Mouse (Mus musculus): ENCODE measurements around the gene Iqschfp. TPM values are rescaled to one million over a fixed set of nuclear protein-coding genes. Genes with fewer than 3 reads are reported as not detected.

The Iqschfp gene
- polyA plus RNA-seq, 1 experiment, result not detected

DNA sequence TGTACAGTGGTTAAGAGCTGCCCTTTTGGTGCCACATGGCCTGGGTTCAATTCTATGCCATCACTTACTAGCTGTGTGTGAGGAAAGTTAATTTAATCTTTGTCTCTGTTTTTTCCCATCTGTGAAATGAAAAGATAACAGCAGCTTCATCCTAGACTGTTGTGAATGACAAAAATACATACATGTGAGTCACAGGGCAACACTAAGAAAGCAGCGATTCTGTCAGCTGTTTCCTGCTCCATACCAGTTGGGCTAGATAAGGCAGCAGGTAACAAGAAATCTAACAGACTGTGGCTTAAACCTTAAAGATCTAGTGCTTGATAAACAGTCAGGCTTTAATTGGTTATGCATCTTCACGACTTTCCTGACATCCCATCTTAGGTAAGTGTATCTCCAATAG lies 297.1 kb downstream of the Iqschfp start:
- Histone ChIP-seq H3K4me1 (ENCODE audit: control insufficient read depth, insufficient read depth, insufficient read length, low read length) (no peaks in the 10 kb centered on the region), H3K27ac (replicated peaks; ENCODE audit: low read depth, low read length) (no peak overlapping the region), H3K4me3 (ENCODE audit: insufficient read depth, low read depth, low read length) (no peak overlapping the region)

- Histone ChIP-seq H3K27ac (replicated peaks; ENCODE audit: low read depth, low read length) (no peak overlapping the region), H3K4me1 (ENCODE audit: control insufficient read depth, insufficient read depth, insufficient read length, low read length) (no peaks in the 10 kb centered on the region), H3K4me3 (ENCODE audit: insufficient read depth, low read depth, low read length) (no peak overlapping the region)
These were observed 304.9 kb downstream of the Iqschfp start for GRCm38 (mm10) chr3:68196933-68197332.

GRCm38 (mm10) chr3:68201214-68201613 lies 309.2 kb downstream of the Iqschfp start:
- Histone ChIP-seq H3K4me1 (ENCODE audit: control insufficient read depth, insufficient read depth, insufficient read length, low read length) (no peaks in the 10 kb centered on the region), H3K27ac (replicated peaks; ENCODE audit: low read depth, low read length) (no peak overlapping the region), H3K4me3 (ENCODE audit: insufficient read depth, low read depth, low read length) (no peak overlapping the region)

DNA sequence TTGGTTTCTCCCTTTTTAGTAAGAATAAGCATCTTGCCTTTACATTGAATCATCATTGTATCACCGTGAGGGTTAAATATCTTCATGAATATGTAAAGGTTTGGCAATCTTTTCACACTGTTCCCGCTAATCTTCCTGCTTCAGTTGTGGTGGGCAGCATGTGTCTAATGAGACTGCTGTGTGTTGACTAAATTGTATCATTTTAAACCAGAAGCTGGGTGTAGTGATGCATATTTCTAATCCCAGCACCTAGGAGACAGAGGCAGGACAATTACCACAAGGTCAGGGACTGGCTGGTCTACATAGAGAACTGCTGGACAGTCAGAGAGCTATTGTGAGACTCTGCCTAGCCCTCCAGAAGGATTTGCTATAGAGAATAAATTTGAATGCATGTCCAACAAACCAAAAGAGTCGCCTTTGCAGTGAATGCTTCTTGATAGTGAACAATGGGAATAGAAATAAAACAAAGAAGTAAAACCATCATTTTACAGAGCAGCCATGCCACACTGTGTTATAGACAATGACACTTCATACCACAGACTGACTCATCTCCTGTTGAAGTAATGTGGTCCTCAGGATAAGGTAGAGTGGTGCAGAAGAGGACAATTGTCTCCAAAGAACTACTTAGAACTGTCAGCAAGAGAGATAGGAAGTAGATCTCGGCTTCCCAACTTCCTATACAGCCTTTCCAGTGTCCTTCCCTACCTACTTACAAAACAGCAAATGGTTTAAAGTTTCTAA lies 310.3 kb downstream of the Iqschfp start:
- Histone ChIP-seq H3K4me3 (ENCODE audit: insufficient read depth, low read depth, low read length) (no peak overlapping the region), H3K4me1 (ENCODE audit: control insufficient read depth, insufficient read depth, insufficient read length, low read length) (no peaks in the 10 kb centered on the region)

DNA sequence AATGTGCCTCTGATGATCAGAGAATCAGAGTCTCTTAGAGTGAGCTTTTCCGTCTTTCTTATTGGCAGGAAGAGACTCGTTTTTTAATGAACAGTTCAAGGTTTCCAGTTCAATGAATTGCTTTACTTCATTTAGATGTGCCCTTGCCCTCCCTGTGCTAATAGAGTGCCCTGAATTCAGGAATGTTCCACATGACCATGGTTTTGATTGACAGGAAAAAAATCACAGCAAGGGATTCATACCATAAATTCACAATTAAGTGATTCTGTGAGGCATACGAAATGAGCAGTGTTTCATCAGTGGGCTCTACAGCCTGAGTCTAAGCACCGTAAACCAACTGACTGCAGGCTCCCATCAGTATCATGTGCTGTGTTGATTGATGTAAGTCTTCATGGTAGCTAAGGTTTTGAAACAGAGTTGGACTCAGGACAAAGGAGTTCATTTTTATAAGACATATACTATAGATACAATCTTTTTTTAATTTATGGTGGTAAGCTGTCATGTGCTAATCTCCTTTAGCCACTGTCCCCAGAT lies 312.0 kb downstream of the Iqschfp start:
- Histone ChIP-seq H3K27ac (replicated peaks; ENCODE audit: low read depth, low read length) (no peak overlapping the region), H3K4me3 (ENCODE audit: insufficient read depth, low read depth, low read length) (no peak overlapping the region)

More for the DNA sequence above, 310.3 kb downstream of the Iqschfp start:
- no peak overlapping the region for H3K27ac ChIP-seq (replicated peaks; ENCODE audit: low read depth, low read length)

DNA sequence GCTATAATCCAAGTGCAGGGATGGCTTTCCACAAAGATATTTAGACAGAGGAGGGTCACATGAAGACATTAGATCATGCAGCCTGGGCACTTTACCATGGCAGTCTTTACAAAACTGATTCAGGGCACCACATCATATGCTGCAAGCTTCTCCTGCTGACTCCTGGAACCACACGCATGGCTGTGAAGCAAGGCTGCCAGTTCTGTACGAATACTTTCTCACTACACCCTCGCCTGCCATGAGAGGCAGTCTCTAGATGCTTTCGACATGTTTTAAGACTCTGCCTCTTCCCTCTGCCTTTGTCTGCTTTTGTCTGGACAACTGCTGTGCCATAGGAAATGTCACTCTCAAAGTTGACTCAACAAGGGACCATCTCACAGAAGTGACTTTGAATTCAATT lies 318.4 kb downstream of the Iqschfp start:
- Histone ChIP-seq H3K27ac (replicated peaks; ENCODE audit: low read depth, low read length) (no peak overlapping the region), H3K4me3 (ENCODE audit: insufficient read depth, low read depth, low read length) (no peak overlapping the region)

More for the DNA sequence above, 312.0 kb downstream of the Iqschfp start:
- H3K4me1 ChIP-seq (ENCODE audit: control insufficient read depth, insufficient read depth, insufficient read length, low read length), result no peaks in the 10 kb centered on the region

GRCm38 (mm10) chr3:68221452-68221851 lies 329.4 kb downstream of the Iqschfp start:
- Histone ChIP-seq H3K4me1 (ENCODE audit: control insufficient read depth, insufficient read depth, insufficient read length, low read length) (no peaks in the 10 kb centered on the region), H3K27ac (replicated peaks; ENCODE audit: low read depth, low read length) (no peak overlapping the region), H3K4me3 (ENCODE audit: insufficient read depth, low read depth, low read length) (no peak overlapping the region)

More for the DNA sequence above, 318.4 kb downstream of the Iqschfp start:
- H3K4me1 ChIP-seq (ENCODE audit: control insufficient read depth, insufficient read depth, insufficient read length, low read length), result no peaks in the 10 kb centered on the region

GRCm38 (mm10) chr3:68239887-68240286 lies 347.9 kb downstream of the Iqschfp start:
- no peak overlapping the region for H3K4me3 ChIP-seq (ENCODE audit: insufficient read depth, low read depth, low read length)
- H3K27ac ChIP-seq (replicated peaks; ENCODE audit: low read depth, low read length), result no peak overlapping the region
- H3K4me1 ChIP-seq (ENCODE audit: control insufficient read depth, insufficient read depth, insufficient read length, low read length), result no peaks in the 10 kb centered on the region

- Histone ChIP-seq H3K27ac (replicated peaks; ENCODE audit: low read depth, low read length) (no peak overlapping the region), H3K4me3 (ENCODE audit: insufficient read depth, low read depth, low read length) (no peak overlapping the region)
These were observed 351.2 kb downstream of the Iqschfp start for GRCm38 (mm10) chr3:68243239-68243638.

GRCm38 (mm10) chr3:68246154-68246553 lies 354.1 kb downstream of the Iqschfp start:
- H3K27ac ChIP-seq (replicated peaks; ENCODE audit: low read depth, low read length), result no peak overlapping the region
- H3K4me1 ChIP-seq (ENCODE audit: control insufficient read depth, insufficient read depth, insufficient read length, low read length), result no peaks in the 10 kb centered on the region
- no peak overlapping the region for H3K4me3 ChIP-seq (ENCODE audit: insufficient read depth, low read depth, low read length)

More at GRCm38 (mm10) chr3:68243239-68243638, 351.2 kb downstream of the Iqschfp start:
- H3K4me1 ChIP-seq (ENCODE audit: control insufficient read depth, insufficient read depth, insufficient read length, low read length), result no peaks in the 10 kb centered on the region

- H3K4me3 ChIP-seq (ENCODE audit: insufficient read depth, low read depth, low read length), result no peak overlapping the region
- no peak overlapping the region for H3K27ac ChIP-seq (replicated peaks; ENCODE audit: low read depth, low read length)
- H3K4me1 ChIP-seq (ENCODE audit: control insufficient read depth, insufficient read depth, insufficient read length, low read length), result no peaks in the 10 kb centered on the region
These were observed 358.6 kb downstream of the Iqschfp start for GRCm38 (mm10) chr3:68250589-68250988.

DNA sequence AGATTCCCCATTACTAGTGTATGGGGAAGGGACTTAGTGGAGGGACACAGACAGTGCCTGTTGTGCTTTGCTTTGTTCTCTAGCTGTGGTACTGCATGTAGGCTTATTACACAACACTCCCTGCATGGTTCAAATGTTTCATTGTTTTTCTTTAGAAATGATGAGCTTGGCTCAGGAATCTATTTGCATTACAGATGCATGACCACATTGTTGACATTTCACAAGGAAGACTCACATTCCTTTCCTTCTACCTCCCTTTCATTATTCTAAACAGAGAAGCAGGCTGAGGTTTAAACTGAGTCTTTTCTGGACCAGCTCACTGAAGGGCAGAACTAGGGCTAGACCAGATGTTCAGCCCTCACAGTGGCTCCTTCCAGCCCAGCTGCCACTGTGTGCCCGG lies 360.3 kb downstream of the Iqschfp start:
- H3K4me3 ChIP-seq (ENCODE audit: insufficient read depth, low read depth, low read length), result no peak overlapping the region
- H3K27ac ChIP-seq (replicated peaks; ENCODE audit: low read depth, low read length), result no peak overlapping the region
- H3K4me1 ChIP-seq (ENCODE audit: control insufficient read depth, insufficient read depth, insufficient read length, low read length), result no peaks in the 10 kb centered on the region

DNA sequence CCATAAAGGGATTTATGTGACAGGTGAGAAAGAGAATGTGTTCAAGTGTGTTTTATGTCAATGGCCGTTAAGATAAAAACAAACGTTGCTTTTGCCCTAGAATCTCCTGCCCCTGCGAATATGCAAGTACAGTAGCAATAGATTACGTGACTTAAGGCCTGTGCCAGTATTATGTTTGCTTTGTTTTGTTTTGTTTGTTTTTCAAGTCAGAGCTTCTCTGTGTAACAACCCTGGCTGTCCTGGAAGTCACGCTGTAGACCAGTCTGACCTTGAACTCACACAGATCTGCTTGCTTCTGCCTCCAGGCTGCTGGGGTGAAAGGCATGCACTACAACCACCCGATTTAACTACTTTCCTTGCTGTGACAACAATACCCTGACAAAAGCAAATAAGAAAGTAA lies 370.3 kb downstream of the Iqschfp start:
- no peak overlapping the region for H3K27ac ChIP-seq (replicated peaks; ENCODE audit: low read depth, low read length)
- no peak overlapping the region for H3K4me3 ChIP-seq (ENCODE audit: insufficient read depth, low read depth, low read length)

GRCm38 (mm10) chr3:68267905-68268304 lies 375.9 kb downstream of the Iqschfp start:
- Histone ChIP-seq H3K4me3 (ENCODE audit: insufficient read depth, low read depth, low read length) (no peak overlapping the region), H3K4me1 (ENCODE audit: control insufficient read depth, insufficient read depth, insufficient read length, low read length) (no peaks in the 10 kb centered on the region)

More for the DNA sequence above, 370.3 kb downstream of the Iqschfp start:
- H3K4me1 ChIP-seq (ENCODE audit: control insufficient read depth, insufficient read depth, insufficient read length, low read length), result no peaks in the 10 kb centered on the region

DNA sequence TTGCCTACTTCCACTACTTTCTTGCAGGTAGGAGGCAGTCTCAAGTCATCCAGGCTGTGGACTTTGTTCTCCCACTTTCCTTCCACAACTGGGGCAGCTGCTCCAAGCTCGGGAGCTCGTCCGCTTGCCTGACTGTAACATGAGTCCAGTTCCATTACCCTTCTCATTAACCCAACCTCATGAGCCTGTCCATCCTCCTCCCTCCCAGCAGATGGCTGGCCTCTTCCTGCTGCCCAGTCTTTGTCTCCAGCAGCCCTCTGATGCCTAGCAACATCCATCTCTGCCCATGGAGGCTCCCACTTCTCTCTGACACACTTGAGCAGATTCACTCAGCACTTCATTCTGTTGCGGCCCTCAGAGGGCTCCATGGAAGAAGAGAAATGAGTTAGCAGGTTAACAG lies 377.2 kb downstream of the Iqschfp start:
- H3K27ac ChIP-seq (replicated peaks; ENCODE audit: low read depth, low read length), result no peak overlapping the region
- H3K4me1 ChIP-seq (ENCODE audit: control insufficient read depth, insufficient read depth, insufficient read length, low read length), result no peaks in the 10 kb centered on the region
- H3K4me3 ChIP-seq (ENCODE audit: insufficient read depth, low read depth, low read length), result no peak overlapping the region

More at GRCm38 (mm10) chr3:68267905-68268304, 375.9 kb downstream of the Iqschfp start:
- no peak overlapping the region for H3K27ac ChIP-seq (replicated peaks; ENCODE audit: low read depth, low read length)

GRCm38 (mm10) chr3:68270246-68270645 lies 378.2 kb downstream of the Iqschfp start:
- H3K27ac ChIP-seq (replicated peaks; ENCODE audit: low read depth, low read length), result no peak overlapping the region
- no peak overlapping the region for H3K4me3 ChIP-seq (ENCODE audit: insufficient read depth, low read depth, low read length)
- no peaks in the 10 kb centered on the region for H3K4me1 ChIP-seq (ENCODE audit: control insufficient read depth, insufficient read depth, insufficient read length, low read length)

Measured in brown adipose tissue, adult 24 weeks (tissue).